ENCODE assay signal across 8 mouse cellular contexts in the genomic region with DNA sequence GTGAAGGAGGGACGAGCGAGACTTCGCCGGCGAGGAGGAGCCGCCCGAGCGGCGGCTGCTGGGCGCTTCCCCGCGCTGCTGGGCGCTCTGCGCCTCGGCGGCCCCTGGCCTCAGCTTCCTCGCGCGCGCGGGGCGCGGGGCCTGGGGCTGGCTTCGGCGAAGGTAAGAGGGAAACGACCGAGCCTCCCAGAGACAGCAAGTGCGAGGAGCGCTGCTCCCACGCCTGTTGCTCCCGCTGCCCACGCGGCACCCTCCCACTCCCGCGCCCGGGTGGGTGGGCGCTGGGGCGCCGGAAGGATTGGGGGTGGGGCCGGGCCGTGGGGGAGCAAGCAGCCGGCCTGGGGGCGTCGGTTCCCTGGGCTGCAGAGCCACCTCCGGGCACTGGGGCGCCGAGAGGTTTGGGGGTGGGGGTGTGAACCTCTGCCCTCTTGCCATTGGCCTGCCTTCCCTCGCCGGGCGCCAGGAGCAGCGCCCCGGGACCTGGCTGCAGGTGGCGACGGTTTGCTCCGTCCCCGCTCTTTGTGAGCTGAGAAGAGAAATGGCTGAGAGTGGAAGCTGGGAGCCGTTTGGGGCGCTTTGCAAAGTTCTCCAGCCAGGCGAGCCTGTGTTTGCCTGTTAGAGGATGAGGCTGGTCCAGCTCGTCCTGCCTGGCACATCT. TPM values are rescaled to one million over a fixed set of nuclear protein-coding genes. Genes with fewer than 3 reads are reported as not detected.
DNase-seq lines count a peak whose midpoint lies in the region; ATAC-seq lines count a peak whose summit lies in the region.

No protein-coding gene starts in this region.

- intact Hi-C loops in left cerebral cortex, postnatal 36 days (cut with DNase I): loop anchor here (5.0 kb wide), 3 partner anchors 75 to 215 kb away; no protein-coding TSS in a partner anchor

- DNase-seq in cerebellum, adult 11 months: peak; percentile 51
- DNase-seq in adrenal gland, postnatal 25 days: peak; percentile 41
- peak; percentile 56 for DNase-seq in forebrain, embryonic 10.5 days (ENCODE audit: extremely low spot score, low spot score)
- no peak for DNase-seq in hindbrain, embryonic 11.5 days (ENCODE audit: low spot score)
- DNase-seq in left cerebral cortex, postnatal 36 days (ENCODE audit: low spot score in 2 of 2): peak; percentile 53 to 70
- peak; percentile 71 for DNase-seq in testis, postnatal 10 days (ENCODE audit: low spot score)

- H3K4me2 ChIP-seq in hindbrain, embryonic 11.5 days (replicated peaks; ENCODE audit: low read depth, low read length): peak overlapping the region; percentile 100
- peak overlapping the region; percentile 86 for H3K4me2 ChIP-seq in midbrain, embryonic 15.5 days

- peaks cover 34% of the 10 kb centered on the region for H3K4me1 ChIP-seq in forebrain, embryonic 10.5 days
- H3K4me1 ChIP-seq in hindbrain, embryonic 11.5 days (replicated peaks; ENCODE audit: control insufficient read depth, insufficient read depth, low read length): peaks cover 3% of the 10 kb centered on the region; the same call in 1 of the 2 replicates
- H3K4me1 ChIP-seq in midbrain, embryonic 15.5 days: peaks cover 40% of the 10 kb centered on the region

- under 1% methylated on average over 58 of the region's 60 CpGs for WGBS in forebrain, embryonic 10.5 days
- 1% methylated on average over 26 of the region's 60 CpGs for WGBS in hindbrain, embryonic 11.5 days
- WGBS in midbrain, embryonic 15.5 days: under 1% methylated on average over 54 of the region's 60 CpGs

- H3K9me3 ChIP-seq in forebrain, embryonic 10.5 days: no peaks in the 10 kb centered on the region
- H3K9me3 ChIP-seq in hindbrain, embryonic 11.5 days (ENCODE audit: control insufficient read depth, low read length): no peaks in the 10 kb centered on the region
- no peaks in the 10 kb centered on the region for H3K9me3 ChIP-seq in midbrain, embryonic 15.5 days

- H3K4me3 ChIP-seq in forebrain, embryonic 10.5 days: peak overlapping the region; percentile 76
- H3K4me3 ChIP-seq in hindbrain, embryonic 11.5 days (ENCODE audit: low read depth, low read length): peak overlapping the region; percentile 45
- peak overlapping the region; percentile 65 for H3K4me3 ChIP-seq in midbrain, embryonic 15.5 days

- H3K27ac ChIP-seq in forebrain, embryonic 10.5 days: peak overlapping the region; percentile 84
- peak overlapping the region; percentile 27; the same call in 1 of the 2 replicates for H3K27ac ChIP-seq in hindbrain, embryonic 11.5 days (ENCODE audit: low read depth, low read length)
- peak overlapping the region; percentile 84 for H3K27ac ChIP-seq in midbrain, embryonic 15.5 days

- peaks cover 80% of the 10 kb centered on the region for H3K27me3 ChIP-seq in forebrain, embryonic 10.5 days (ENCODE audit: poor library complexity, severe bottlenecking)
- H3K27me3 ChIP-seq in hindbrain, embryonic 11.5 days (ENCODE audit: control insufficient read depth, insufficient read depth, low read length): peaks cover 15% of the 10 kb centered on the region
- no peaks in the 10 kb centered on the region; the same call in 1 of the 2 replicates for H3K27me3 ChIP-seq in midbrain, embryonic 15.5 days (replicated peaks)

- H3K36me3 ChIP-seq in forebrain, embryonic 10.5 days (replicated peaks): no peaks in the 10 kb centered on the region
- H3K36me3 ChIP-seq in hindbrain, embryonic 11.5 days (ENCODE audit: control insufficient read depth, insufficient read depth, low read length): no peaks in the 10 kb centered on the region
- no peaks in the 10 kb centered on the region for H3K36me3 ChIP-seq in midbrain, embryonic 15.5 days (replicated peaks)

- peak overlapping the region; percentile 79 for H3K9ac ChIP-seq in hindbrain, embryonic 11.5 days (ENCODE audit: low read depth, low read length)
- peak overlapping the region; percentile 72 for H3K9ac ChIP-seq in midbrain, embryonic 15.5 days

- ATAC-seq in cerebellum, adult (ENCODE audit: insufficient number of reproducible peaks, low FRiP score, low TSS enrichment): no peak
- peak; percentile 61 for ATAC-seq in hindbrain, embryonic 11.5 days (ENCODE audit: low FRiP score)
- ATAC-seq in midbrain, embryonic 15.5 days (replicated peaks): peak; percentile 65

RNA-seq across cellular contexts. Expression of a gene that starts 0.6 kb away (rescaled TPM):
- 3.0 and 4.2 TPM in 2 replicates for total RNA-seq in adrenal gland, postnatal 25 days (2021)
- 0.21 and 0.31 TPM in 2 replicates for polyA plus RNA-seq in forebrain, embryonic 10.5 days (2016; fragmentation: Nextera tagmentation; extraction: Ambion mirVana)
- polyA plus RNA-seq in hindbrain, embryonic 11.5 days (2014; fragmentation: Nextera tagmentation; extraction: Ambion mirVana): 2.5 and 3.0 TPM in 2 replicates
- total RNA-seq in left cerebral cortex, postnatal 36 days (2021): 10 to 100 TPM; 40.5 to 63.4 TPM
- 12.5 and 12.8 TPM in 2 replicates for polyA plus RNA-seq in midbrain, embryonic 15.5 days (2015; fragmentation: Nextera tagmentation; extraction: Ambion mirVana)

Comparison
In these comparisons a context has a peak if more than half of its experiments do, and no peak if none do; other contexts are left out.
1. H3K27ac ChIP-seq: peak in every context shown above with its lines; median percentile 84 in forebrain, embryonic 10.5 days; 84 in midbrain, embryonic 15.5 days; 27 in hindbrain, embryonic 11.5 days.